10 mouse cellular contexts compared by ENCODE assay signal in the genomic region with DNA sequence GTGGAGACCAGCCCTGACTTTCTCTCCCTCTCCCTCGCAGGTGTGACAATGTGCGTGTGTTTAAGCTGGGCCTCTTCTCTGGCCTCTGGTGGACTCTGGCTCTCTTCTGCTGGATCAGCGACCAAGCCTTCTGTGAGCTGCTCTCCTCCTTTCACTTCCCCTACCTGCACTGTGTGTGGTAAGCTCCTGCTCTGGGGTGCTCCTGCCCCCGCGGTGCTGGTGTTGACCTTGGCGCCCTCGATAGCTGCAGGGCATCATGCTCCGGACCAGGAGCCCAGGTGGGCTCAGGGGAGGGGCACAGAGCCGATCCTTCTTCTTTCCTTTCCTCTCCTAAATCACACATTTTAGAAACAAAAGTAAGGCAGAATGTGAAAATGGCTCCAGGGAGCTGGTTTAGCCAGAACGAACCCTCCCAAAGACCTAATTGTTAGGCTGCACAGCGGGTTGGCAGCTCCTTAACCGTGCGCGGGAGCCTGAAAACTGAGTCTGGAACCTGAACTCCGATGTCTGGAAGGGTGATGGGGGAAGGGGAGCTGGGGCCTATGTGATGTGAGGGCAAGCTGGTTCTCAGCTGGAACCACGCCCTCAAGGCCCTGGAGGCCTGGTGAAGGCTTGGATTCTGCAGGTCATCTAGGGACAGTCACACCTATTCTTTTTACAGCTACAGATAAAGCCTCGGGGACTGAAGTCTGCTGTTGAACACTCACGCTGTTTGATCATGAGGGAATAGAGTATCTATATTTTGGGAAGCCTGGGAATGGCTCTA. TPM values are rescaled to one million over a fixed set of nuclear protein-coding genes. Genes with fewer than 3 reads are reported as not detected.
DNase-seq lines count a peak whose midpoint lies in the region.
"Had no signal": no experiment of that assay in that cellular context is flagged by ENCODE, and none has a peak within 500 bp of the region (broad histone marks: within the 10 kb centered on the region; RNA-seq: fewer than 3 reads in every experiment).

No protein-coding gene starts in this region.

- H3K27ac ChIP-seq in heart, embryonic 10.5 days: peak overlapping the region; percentile 69
- H3K27ac ChIP-seq: hindbrain, embryonic 15.5 days had no signal

- peaks cover 20% of the 10 kb centered on the region; the same call in 1 of the 2 replicates for H3K36me3 ChIP-seq in heart, embryonic 10.5 days
- H3K36me3 ChIP-seq: hindbrain, embryonic 15.5 days had no signal

- peak overlapping the region; percentile 31 for H3K4me3 ChIP-seq in heart, embryonic 10.5 days
- H3K4me3 ChIP-seq: hindbrain, embryonic 15.5 days had no signal

- peaks cover 11% of the 10 kb centered on the region for H3K4me1 ChIP-seq in heart, embryonic 10.5 days

- DNase-seq in heart, embryonic 10.5 days (ENCODE audit: low spot score): no peak
- DNase-seq in heart, adult 18-20 months: no peak
- DNase-seq in A20 (ENCODE audit: low read depth, low spot score): peak; percentile 68
- peak; percentile 53 for DNase-seq in embryo, embryonic 9.5 days (ENCODE audit: extremely low spot score)
- peak; percentile 50 for DNase-seq in large intestine, adult 2 months (ENCODE audit: low read depth, low spot score)
- DNase-seq in urinary bladder, postnatal 36 days (ENCODE audit: low spot score in 2 of 2): no peak
- no peak for DNase-seq in cerebellum, adult 11 months
- no peak for DNase-seq in spleen, adult 18-20 months
- DNase-seq: cerebellum, adult 2 months had no signal

- H3K27me3 ChIP-seq in heart, embryonic 10.5 days (ENCODE audit: insufficient read depth, poor library complexity, severe bottlenecking): no peaks in the 10 kb centered on the region; the same call in 1 of the 2 replicates
- H3K27me3 ChIP-seq: hindbrain, embryonic 15.5 days had no signal

- WGBS in heart, embryonic 10.5 days: 18% methylated on average over 18 of the region's 18 CpGs
- WGBS in large intestine, adult 2 months: 31% methylated on average over 18 of the region's 18 CpGs

- no peaks in the 10 kb centered on the region for H3K9me3 ChIP-seq in heart, embryonic 10.5 days
- H3K9me3 ChIP-seq: hindbrain, embryonic 15.5 days had no signal

RNA-seq across cellular contexts. Expression of gene Acer2, which starts 37.6 kb away (rescaled TPM):
- 25.0 and 32.8 TPM in 2 replicates for polyA plus RNA-seq in heart, embryonic 10.5 days (2016; fragmentation: Nextera tagmentation; extraction: Ambion mirVana)
- 10 to 100 TPM; 18.6 to 23.0 TPM for total RNA-seq in heart, adult 18-20 months (2021)
- 3.8 and 7.1 TPM in 2 replicates for polyA plus RNA-seq in large intestine, adult 2 months (2012; rRNA removed)

RNA-seq across cellular contexts. Expression of gene Rps6, which starts 54.5 kb away (rescaled TPM):
- 492 and 664 TPM in 2 replicates for polyA plus RNA-seq in heart, embryonic 10.5 days (2016; fragmentation: Nextera tagmentation; extraction: Ambion mirVana)
- 100 to 1,000 TPM; 534 to 598 TPM for total RNA-seq in heart, adult 18-20 months (2021)
- 481 and 590 TPM in 2 replicates for polyA plus RNA-seq in large intestine, adult 2 months (2012; rRNA removed)

Comparison
In these comparisons a context has a peak if more than half of its experiments do, and no peak if none do; other contexts are left out.
1. DNase-seq: peak in A20 (single experiment), embryo, embryonic 9.5 days (single experiment) and large intestine, adult 2 months (single experiment); none in heart, embryonic 10.5 days (single experiment), heart, adult 18-20 months (0 of 2), urinary bladder, postnatal 36 days (0 of 2), cerebellum, adult 11 months (single experiment) and spleen, adult 18-20 months (0 of 2).